Mouse (Mus musculus) spleen, postnatal 0 days (tissue): ENCODE results near the gene Gm5798. TPM values are rescaled to one million over a fixed set of nuclear protein-coding genes. Genes with fewer than 3 reads are reported as not detected.

Source experiments
- polyA plus RNA-seq: library from polyadenylated mRNA; unstranded; fragments of >200 nt; fragmentation: Nextera tagmentation; extraction: Ambion mirVana; gene quantifications from 2 replicates; pipeline ENCODE4 v1.2.1, GENCODE M21; 2015

Gm5798 gene
- not detected in 2 replicates for polyA plus RNA-seq

GRCm38 (mm10) chr14:41348309-41348708 lies at the start of gene Gm5798:
Gm5798 (plus strand) TSS chr14:41348609.

GRCm38 (mm10) chr14:41386279-41386678 lies 37.9 kb downstream of the Gm5798 start, which contains the start of gene Gm7945:
Gm7945 (minus strand) TSS chr14:41386379.

Other genes starting within 250 kb of the Gm5798 start
- gene Mat1a, start 243.6 kb upstream of the Gm5798 start, polyA plus RNA-seq = 0.11 and 0.40 TPM in 2 replicates
- 0.14 and 0.21 TPM in 2 replicates for gene Sftpa1, start 216.8 kb upstream of the Gm5798 start, polyA plus RNA-seq
- gene Mbl1, start 197.2 kb upstream of the Gm5798 start, polyA plus RNA-seq = not detected in 2 replicates
- 0.12 TPM in 1 of 2 replicates, not detected in the other for gene Sftpd, start 163.5 kb upstream of the Gm5798 start, polyA plus RNA-seq
- gene Gm2832, start 69.8 kb upstream of the Gm5798 start, polyA plus RNA-seq = not detected in 2 replicates
- not detected in 2 replicates for gene Gm7945, start 37.8 kb downstream of the Gm5798 start, polyA plus RNA-seq
- not detected in 2 replicates for gene Gm6482, start 59.7 kb downstream of the Gm5798 start, polyA plus RNA-seq
- gene Gm7954, start 104.9 kb downstream of the Gm5798 start, polyA plus RNA-seq = not detected in 2 replicates
- gene Gm3486, start 140.9 kb downstream of the Gm5798 start, polyA plus RNA-seq = not detected in 2 replicates
- gene Gm7970, start 207.0 kb downstream of the Gm5798 start, polyA plus RNA-seq = not detected in 2 replicates
- gene 1700049E17Rik2, start 224.6 kb downstream of the Gm5798 start, polyA plus RNA-seq = not detected in 2 replicates